Mouse (Mus musculus) liver, embryonic 13.5 days (tissue): ENCODE measurements around the gene Lrp1. TPM values are rescaled to one million over a fixed set of nuclear protein-coding genes. Genes with fewer than 3 reads are reported as not detected.

Experiments
- ATAC-seq: fragments of 200-750 bp; cut with Nextera tagmentation; 2 replicates; pipeline ENCODE4 v1.8.0; 2017; ENCODE audit warnings: low read depth, mild to moderate bottlenecking, moderate number of reproducible peaks, moderate library complexity
- DNase-seq: peaks from one replicate; pipeline ENCODE4 v3.0.0; 2022
- H3K27ac ChIP-seq: fragments of 300-500 bp; sonication (generic); 2 replicates; pipeline ENCODE4 v1.5.1; 2015; ENCODE audit warnings: moderate library complexity, mild to moderate bottlenecking, inconsistent platforms
- H3K27me3 ChIP-seq: fragments of 300-500 bp; sonication (generic); 2 replicates; pipeline ENCODE4 v1.6.1; 2015; ENCODE audit warnings: mild to moderate bottlenecking, inconsistent platforms
- H3K36me3 ChIP-seq: fragments of 300-500 bp; sonication (generic); 2 replicates; pipeline ENCODE4 v1.6.1; 2015; ENCODE audit warnings: mild to moderate bottlenecking, inconsistent platforms
- H3K4me1 ChIP-seq: fragments of 300-500 bp; sonication (generic); replicated peaks from 2 replicates; pipeline ENCODE4 v1.6.1; 2015; ENCODE audit warnings: inconsistent platforms
- H3K4me2 ChIP-seq: fragments of 300-500 bp; sonication (generic); 2 replicates; pipeline ENCODE4 v1.6.1; 2015; ENCODE audit warnings: inconsistent platforms, mild to moderate bottlenecking, moderate library complexity
- H3K4me3 ChIP-seq: fragments of 300-500 bp; sonication (generic); replicated peaks from 2 replicates; pipeline ENCODE4 v1.5.1; 2015; ENCODE audit warnings: mild to moderate bottlenecking, inconsistent platforms
- H3K9ac ChIP-seq: fragments of 300-500 bp; sonication (generic); 2 replicates; pipeline ENCODE4 v1.6.1; 2015; ENCODE audit warnings: mild to moderate bottlenecking, inconsistent platforms
- H3K9me3 ChIP-seq: fragments of 300-500 bp; sonication (generic); replicated peaks from 2 replicates; pipeline ENCODE4 v1.6.1; 2016; ENCODE audit warnings: inconsistent platforms
- WGBS: fragments of 180-500 bp; shearing (Covaris S2); methylation state at CpG from one replicate; pipeline ENCODE4 v1.1.7; 2015; ENCODE audit not compliant: insufficient replicate concordance; 5-methylcytosine and 5-hydroxymethylcytosine counted together
- polyA plus RNA-seq: library from polyadenylated mRNA; unstranded; fragments of >200 nt; fragmentation: Nextera tagmentation; extraction: Ambion mirVana; gene quantifications from 2 replicates; pipeline ENCODE4 v1.2.1, GENCODE M21; 2015

Gene Lrp1
- polyA plus RNA-seq, 1 experiment from 2014 or later: 15.1 TPM

DNA sequence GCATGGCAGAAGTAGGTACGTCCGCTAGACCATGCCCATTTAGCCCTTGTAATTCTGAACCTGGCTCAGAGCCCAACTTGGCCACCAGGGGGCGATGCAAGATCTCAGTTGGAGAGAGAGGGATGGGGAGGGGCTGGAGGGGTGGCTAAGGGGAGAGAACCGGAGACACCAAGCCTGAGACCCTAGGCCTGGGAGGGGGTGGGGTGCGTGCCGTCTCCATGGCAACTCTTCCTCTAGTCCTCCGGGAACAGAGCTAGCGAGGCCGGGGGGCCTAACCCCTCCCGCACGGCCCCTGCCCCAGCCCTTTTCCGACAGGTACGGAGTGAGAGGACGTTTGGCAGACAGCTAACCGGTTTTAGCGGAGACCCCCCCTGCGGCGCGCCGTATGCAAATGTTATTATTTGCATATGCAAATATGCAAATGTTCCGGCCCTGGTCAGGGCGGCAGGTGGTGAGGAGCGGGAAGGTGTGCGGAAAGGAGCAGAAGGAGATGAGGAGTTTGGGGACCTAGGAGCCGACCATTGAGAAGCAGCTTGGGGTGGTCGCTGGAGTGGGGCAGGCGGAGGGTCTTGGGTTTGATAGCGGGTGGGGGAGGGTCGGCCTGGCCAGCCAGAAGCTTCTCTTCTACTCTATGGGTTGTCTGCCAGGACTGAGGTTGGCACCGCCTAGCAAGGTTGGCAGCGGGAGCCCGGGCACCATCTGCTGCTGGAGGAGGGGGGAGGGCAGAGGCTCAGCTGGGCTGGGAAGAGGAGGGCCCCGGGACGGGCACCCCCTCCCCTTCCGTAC lies 111.7 kb downstream of the Lrp1 start:
- no peak overlapping the region for H3K27ac ChIP-seq
- H3K27me3 ChIP-seq: peaks cover 81% of the 10 kb centered on the region
- H3K4me2 ChIP-seq: peak overlapping the region; percentile 71
- no peaks in the 10 kb centered on the region for H3K36me3 ChIP-seq
- WGBS: 3% methylated on average over 35 of the region's 35 CpGs
- H3K4me3 ChIP-seq: peak overlapping the region; percentile 48
- DNase-seq: peak; percentile 68
- peak overlapping the region; percentile 38; the same call in 1 of the 2 replicates for H3K9ac ChIP-seq
- ATAC-seq: 0 out of 2 replicates have a peak, but pooled peaks have one; percentile 27
- H3K9me3 ChIP-seq: no peaks in the 10 kb centered on the region
- H3K4me1 ChIP-seq: peaks cover 42% of the 10 kb centered on the region

DNA sequence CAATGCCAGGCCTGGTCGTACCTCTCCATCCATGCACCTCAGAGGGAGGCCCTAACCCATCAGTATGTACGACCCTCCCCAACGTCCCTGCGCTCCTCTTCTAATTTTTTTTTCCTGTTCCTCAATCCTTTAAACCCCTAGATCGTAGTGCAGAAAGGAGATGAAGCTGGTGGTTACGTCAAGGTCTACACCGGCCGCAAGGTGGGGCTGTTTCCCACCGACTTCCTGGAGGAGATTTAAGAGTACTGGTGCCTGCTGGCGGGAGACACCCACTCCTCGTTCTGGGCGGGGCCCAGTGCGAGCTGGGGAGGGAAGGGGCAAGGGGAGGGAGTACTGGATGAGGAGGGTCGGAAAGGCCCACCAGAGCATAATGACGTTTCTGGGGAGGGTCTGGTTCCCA lies 112.7 kb downstream of the Lrp1 start:
- no peak overlapping the region for H3K9ac ChIP-seq
- 1% methylated on average over 15 of the region's 15 CpGs for WGBS
- ATAC-seq (peak; percentile 4; the same call in 1 of the 2 replicates), DNase-seq (peak; percentile 61)
- peaks cover 71% of the 10 kb centered on the region for H3K27me3 ChIP-seq
- no peak overlapping the region for H3K27ac ChIP-seq
- H3K4me3 ChIP-seq: peak overlapping the region; percentile 48; the same call in 1 of the 2 replicates
- H3K4me1 ChIP-seq: peaks cover 32% of the 10 kb centered on the region
- H3K9me3 ChIP-seq: no peaks in the 10 kb centered on the region
- H3K4me2 ChIP-seq: peak overlapping the region; percentile 71
- no peaks in the 10 kb centered on the region for H3K36me3 ChIP-seq

DNA sequence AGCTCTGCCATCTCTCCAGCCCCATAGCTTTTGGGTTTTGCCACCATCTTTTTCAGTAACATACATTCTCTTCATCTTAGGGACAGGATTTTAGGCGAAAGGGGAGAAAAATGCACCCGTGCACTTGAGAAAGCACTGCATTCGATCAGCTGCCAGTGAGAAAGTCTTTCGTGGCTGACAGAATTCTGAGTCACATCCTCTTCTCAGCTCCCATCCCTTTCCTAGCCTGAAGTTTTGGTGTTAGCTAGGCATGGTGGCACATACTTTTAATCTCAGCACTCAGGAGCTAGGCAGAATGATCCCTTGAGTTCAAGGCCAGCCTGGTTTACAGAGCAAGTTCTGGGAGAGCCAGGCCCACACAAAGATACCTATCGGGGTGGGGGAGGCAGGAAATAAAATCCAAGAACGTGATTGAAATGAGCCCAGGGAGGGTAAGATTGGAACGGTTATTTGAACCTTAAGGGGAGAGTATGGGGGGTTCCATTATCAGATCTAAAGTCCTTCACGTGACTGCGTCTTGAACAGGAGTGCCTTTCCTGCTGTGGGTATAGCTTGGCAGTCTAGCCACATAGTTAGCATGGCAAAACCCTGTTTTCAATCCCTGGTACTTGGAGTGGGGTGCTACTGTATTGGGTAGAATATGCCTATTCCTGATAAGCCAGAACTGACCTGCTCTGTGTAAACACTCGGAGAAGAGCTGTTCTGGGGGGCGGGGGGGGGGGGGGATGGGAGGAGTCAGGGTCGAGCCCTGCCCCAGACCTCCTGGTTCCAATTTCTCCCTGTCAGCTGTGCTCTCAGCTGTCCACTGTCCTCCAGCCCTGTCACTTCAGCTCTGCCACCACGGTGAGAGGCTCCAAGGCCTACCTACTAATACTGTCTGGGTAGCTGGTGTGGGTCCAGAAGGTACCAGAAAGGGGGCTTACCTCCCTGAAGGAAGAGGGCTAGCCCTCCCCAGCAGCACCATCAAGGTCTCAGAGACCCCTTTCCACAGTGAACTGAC lies 119.8 kb downstream of the Lrp1 start, which contains the start of gene Stac3:
TSS of gene Stac3 (plus strand) at position 793 of the 1,000 bp plus-strand sequence.
- WGBS: 57% methylated on average over 12 of the region's 13 CpGs
- Histone ChIP-seq H3K27me3 (0 out of 2 replicates have a peak, but pooled peaks cover under 1% of the 10 kb centered on the region), H3K4me1 (no peaks in the 10 kb centered on the region), H3K4me2 (no peak within 1 kb of the TSS), H3K9ac (no peak within 1 kb of the TSS), H3K4me3 (no peak within 1 kb of the TSS), H3K9me3 (no peaks in the 10 kb centered on the region), H3K27ac (no peak within 1 kb of the TSS), H3K36me3 (peaks cover 34% of the 10 kb centered on the region)
- ATAC-seq (no peak), DNase-seq (no peak)

DNA sequence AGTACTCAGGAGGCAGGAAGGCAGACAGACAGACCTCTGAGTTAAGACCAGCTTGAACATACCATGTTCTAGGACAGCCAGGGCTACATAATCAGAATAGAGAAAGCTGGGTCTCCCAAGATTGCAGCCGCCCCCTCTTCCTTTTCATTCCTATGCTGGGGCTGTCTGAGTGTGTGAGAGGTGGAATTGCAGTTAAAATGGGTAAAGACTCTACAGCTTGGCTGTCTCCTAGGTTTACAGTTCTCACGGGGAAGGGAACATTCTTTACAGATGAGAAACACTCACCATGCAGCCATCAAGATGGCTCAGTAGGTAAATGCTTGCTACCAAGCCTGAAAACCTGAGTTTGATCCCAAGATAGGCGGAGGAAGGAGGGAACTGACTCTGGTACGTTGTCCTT lies 120.9 kb downstream of the Lrp1 start:
- ATAC-seq (no peak), DNase-seq (no peak)
- WGBS: 71% methylated on average over 4 of the region's 4 CpGs
- Histone ChIP-seq H3K27me3 (no peaks in the 10 kb centered on the region), H3K36me3 (peaks cover 43% of the 10 kb centered on the region), H3K4me1 (no peaks in the 10 kb centered on the region), H3K9me3 (no peaks in the 10 kb centered on the region), H3K9ac (no peak overlapping the region), H3K4me3 (no peak overlapping the region), H3K27ac (no peak overlapping the region), H3K4me2 (no peak overlapping the region)

DNA sequence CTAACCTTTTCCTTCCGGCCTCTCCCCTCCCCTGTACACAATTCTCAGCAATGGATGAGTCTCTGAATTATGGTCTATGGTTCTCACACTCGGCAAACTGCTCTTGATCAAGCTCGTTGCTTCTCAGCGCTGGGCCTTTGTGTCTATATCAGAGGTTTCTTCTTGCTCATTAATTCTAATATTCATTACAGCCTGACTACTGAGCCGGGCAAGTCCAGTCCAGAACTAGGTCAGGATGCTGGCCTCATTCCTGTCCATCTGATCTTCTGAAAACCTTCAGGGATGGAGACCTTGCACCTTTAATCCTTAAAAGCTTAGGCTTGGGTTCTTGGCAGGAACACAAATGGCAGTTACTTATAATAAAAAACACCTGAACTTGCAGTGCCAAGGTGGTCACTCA lies 121.4 kb downstream of the Lrp1 start:
- no peak overlapping the region for H3K4me3 ChIP-seq
- no peaks in the 10 kb centered on the region for H3K27me3 ChIP-seq
- peaks cover 47% of the 10 kb centered on the region for H3K36me3 ChIP-seq

DNA sequence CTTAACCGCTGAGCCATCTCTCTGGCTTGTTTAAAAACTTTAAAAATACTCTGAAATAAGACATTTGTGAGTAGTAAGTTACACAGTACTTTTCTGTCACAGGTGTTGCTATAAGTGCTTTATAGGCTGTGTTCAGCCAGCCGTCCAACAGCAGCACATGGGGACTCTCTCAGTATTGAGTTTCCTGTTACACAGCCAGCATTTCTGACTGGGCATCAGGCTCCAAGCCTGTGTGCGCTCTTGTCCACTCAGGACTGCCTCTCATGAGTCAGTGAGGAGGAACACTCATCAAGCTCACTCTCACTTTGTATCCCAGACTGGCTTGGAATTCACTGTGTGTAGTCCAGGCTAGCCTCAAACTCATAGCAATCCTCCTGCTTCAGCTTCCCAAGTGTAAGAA lies 124.8 kb downstream of the Lrp1 start:
- Histone ChIP-seq H3K27ac (no peak overlapping the region), H3K4me3 (no peak overlapping the region), H3K9me3 (no peaks in the 10 kb centered on the region), H3K27me3 (no peaks in the 10 kb centered on the region), H3K36me3 (peaks cover 79% of the 10 kb centered on the region), H3K9ac (no peak overlapping the region), H3K4me1 (no peaks in the 10 kb centered on the region), H3K4me2 (no peak overlapping the region)
- 82% methylated on average over 3 of the region's 3 CpGs for WGBS
- DNase-seq (no peak), ATAC-seq (no peak)

More for the DNA sequence above, 121.4 kb downstream of the Lrp1 start:
- Histone ChIP-seq H3K4me1 (no peaks in the 10 kb centered on the region), H3K27ac (no peak overlapping the region), H3K9me3 (no peaks in the 10 kb centered on the region), H3K9ac (no peak overlapping the region), H3K4me2 (no peak overlapping the region)
- WGBS: 76% methylated on average over 5 of the region's 5 CpGs
- DNase-seq (no peak), ATAC-seq (no peak)

DNA sequence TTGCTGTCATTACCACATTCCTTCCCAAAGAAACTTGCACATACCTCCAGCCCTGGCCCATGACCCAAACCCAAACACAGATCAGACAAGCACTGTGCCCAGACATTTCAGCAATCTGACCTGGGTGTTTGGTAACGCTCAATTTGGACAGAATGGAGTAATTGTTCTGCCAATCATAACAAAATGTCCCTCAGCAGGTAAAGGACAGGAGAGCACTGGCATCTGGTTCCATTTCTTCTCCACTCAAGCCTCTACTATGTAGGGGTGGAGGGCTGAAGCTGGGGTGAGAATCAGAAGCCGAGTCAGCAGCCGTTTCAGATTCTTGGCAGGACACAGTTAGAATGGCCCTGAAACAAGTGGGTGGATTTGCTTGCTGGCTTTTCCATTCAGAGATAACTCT lies 128.8 kb downstream of the Lrp1 start:
- ATAC-seq: no peak
- no peak for DNase-seq
- Histone ChIP-seq H3K4me3 (no peak overlapping the region), H3K27me3 (no peaks in the 10 kb centered on the region), H3K4me1 (no peaks in the 10 kb centered on the region), H3K27ac (no peak overlapping the region), H3K9ac (no peak overlapping the region), H3K9me3 (no peaks in the 10 kb centered on the region), H3K36me3 (peaks cover 90% of the 10 kb centered on the region), H3K4me2 (no peak overlapping the region)
- WGBS: 85% methylated on average over 3 of the region's 3 CpGs

DNA sequence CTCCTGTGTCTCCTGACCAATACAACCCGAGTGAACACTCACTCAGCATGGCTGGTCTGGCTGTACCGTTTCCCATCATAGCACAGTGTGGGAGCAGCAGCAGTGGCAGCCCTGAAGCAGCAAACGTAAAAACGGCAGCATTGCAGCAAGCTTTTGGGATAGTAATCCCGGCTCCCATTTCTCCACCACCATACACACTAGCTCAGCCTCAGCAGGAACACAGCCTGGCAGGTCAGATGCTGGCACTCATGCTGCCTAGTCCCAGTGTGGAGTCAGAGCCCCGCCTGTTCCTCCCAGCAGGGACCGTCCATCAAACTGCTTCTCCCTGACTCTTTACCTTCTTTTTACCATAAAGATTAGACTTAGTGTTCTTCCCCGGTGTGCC lies 129.8 kb downstream of the Lrp1 start:
- no peak for DNase-seq
- no peak for ATAC-seq
- 72% methylated on average over 8 of the region's 8 CpGs for WGBS
- Histone ChIP-seq H3K36me3 (peaks cover 88% of the 10 kb centered on the region), H3K4me1 (no peaks in the 10 kb centered on the region), H3K9ac (no peak overlapping the region), H3K27ac (no peak overlapping the region), H3K4me2 (no peak overlapping the region), H3K9me3 (no peaks in the 10 kb centered on the region), H3K4me3 (no peak overlapping the region), H3K27me3 (no peaks in the 10 kb centered on the region)

DNA sequence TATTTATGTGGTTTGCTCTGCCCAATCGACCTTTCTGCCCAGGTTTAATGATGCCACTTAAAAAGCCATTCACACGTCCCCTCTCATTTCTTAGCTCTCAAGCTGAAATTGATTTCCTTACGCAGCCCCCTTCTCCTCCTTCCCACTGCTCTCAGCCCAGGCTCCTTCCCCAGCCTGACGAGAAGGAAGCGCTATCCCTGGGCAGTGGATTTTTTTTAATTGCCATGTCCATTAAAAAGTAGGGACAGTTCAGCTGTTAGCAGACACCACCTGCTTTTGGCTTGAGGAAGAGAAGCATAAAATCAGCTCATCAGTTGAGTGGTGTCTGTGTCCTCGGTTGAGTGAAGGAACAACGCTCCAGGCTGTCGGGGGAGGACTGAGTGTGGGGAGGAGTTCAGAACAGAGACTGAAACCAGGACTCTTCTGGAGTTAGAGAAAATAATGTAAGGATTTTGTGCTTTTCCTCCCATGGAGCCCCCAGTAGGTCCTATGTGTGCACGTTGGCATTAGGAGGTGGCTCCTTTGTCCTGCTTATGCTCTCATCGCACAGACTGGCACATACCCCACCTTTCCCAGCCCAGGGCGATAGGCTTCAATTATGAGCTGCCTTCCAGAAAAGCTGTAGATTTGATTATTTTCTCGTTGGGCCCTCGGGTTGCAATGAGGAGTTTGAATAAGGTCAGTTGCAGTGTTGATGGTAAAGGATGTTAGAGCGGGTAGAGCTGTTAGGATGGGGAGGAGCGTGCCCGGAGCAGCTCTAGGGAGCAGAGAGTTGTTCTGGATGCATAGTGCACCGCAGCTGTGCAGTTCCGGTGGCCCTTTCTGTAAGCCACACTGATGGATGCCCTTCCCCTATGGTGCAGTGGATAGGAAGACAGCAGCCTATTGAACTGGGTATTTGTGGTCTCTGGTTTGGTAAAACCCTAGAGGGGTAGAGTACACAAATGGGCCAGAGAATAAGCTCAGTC lies 130.5 kb downstream of the Lrp1 start:
- 79% methylated on average over 18 of the region's 18 CpGs for WGBS
- H3K4me1 ChIP-seq: no peaks in the 10 kb centered on the region
- peaks cover 87% of the 10 kb centered on the region for H3K36me3 ChIP-seq
- H3K4me3 ChIP-seq: no peak overlapping the region
- DNase-seq: no peak
- H3K9ac ChIP-seq: no peak overlapping the region
- no peaks in the 10 kb centered on the region for H3K9me3 ChIP-seq
- H3K27ac ChIP-seq: no peak overlapping the region
- no peak for ATAC-seq
- H3K27me3 ChIP-seq: no peaks in the 10 kb centered on the region
- H3K4me2 ChIP-seq: no peak overlapping the region

DNA sequence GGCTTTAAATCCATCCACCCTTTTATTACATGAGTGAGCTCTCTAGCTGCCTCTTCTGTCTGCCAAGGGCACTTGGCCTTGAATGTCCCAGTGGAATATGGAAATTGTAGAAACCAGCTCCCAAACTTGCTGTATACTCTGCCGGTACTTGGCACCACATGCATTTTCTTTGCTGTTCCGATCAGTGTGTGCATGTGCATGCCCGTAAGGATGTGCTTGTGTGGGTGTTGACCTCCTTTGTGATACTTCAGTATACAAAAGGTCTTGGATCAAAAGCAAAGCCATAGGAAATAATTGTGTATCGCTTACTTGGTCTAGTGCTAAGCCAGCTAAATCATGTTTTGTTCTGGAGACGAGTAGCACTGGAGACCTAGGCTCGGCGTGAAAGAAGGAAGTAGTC lies 132.1 kb downstream of the Lrp1 start:
- Histone ChIP-seq H3K4me3 (no peak overlapping the region), H3K27ac (no peak overlapping the region), H3K4me1 (no peaks in the 10 kb centered on the region), H3K36me3 (peaks cover 88% of the 10 kb centered on the region), H3K4me2 (no peak overlapping the region), H3K27me3 (no peaks in the 10 kb centered on the region), H3K9ac (no peak overlapping the region), H3K9me3 (no peaks in the 10 kb centered on the region)
- WGBS: 84% methylated on average over 7 of the region's 7 CpGs
- DNase-seq (no peak), ATAC-seq (no peak)
